8 mouse cellular contexts compared by ENCODE assay signal in genomic region chr1:136007211-136008158, GRCm38 (mm10). TPM values are rescaled to one million over a fixed set of nuclear protein-coding genes. Genes with fewer than 3 reads are reported as not detected.
DNase-seq lines count a peak whose midpoint lies in the region; ATAC-seq lines count a peak whose summit lies in the region.

TSS of gene Tmem9 (plus strand) at chr1:136008150.

- ATAC-seq in heart, embryonic 12.5 days (ENCODE audit: insufficient number of reproducible peaks, low FRiP score) = peak; percentile 96
- peak; percentile 94 for ATAC-seq in kidney, embryonic 16.5 days (ENCODE audit: low FRiP score, low TSS enrichment)
- peak; percentile 97 for ATAC-seq in liver, embryonic 12.5 days
- ATAC-seq in stomach, embryonic 16.5 days (ENCODE audit: insufficient read depth, low FRiP score) = peak; percentile 95

- 3% methylated on average over 37 of the region's 37 CpGs for WGBS in heart, embryonic 12.5 days
- WGBS in kidney, embryonic 16.5 days = 4% methylated on average over 37 of the region's 37 CpGs
- 4% methylated on average over 37 of the region's 37 CpGs for WGBS in liver, embryonic 12.5 days (ENCODE audit: insufficient replicate concordance)
- WGBS in stomach, embryonic 16.5 days = 3% methylated on average over 37 of the region's 37 CpGs

- H3K27me3 ChIP-seq in heart, embryonic 12.5 days (replicated peaks) = peaks cover 6% of the 10 kb centered on the region; the same call in 1 of the 2 replicates
- H3K27me3 ChIP-seq in kidney, embryonic 16.5 days (ENCODE audit: insufficient read depth, low read length) = peaks cover 2% of the 10 kb centered on the region; the same call in 1 of the 2 replicates
- H3K27me3 ChIP-seq in liver, embryonic 12.5 days (replicated peaks) = peaks cover 39% of the 10 kb centered on the region
- no peaks in the 10 kb centered on the region for H3K27me3 ChIP-seq in stomach, embryonic 16.5 days (ENCODE audit: control insufficient read depth, insufficient read depth, low read length)

- no peaks in the 10 kb centered on the region for H3K36me3 ChIP-seq in heart, embryonic 12.5 days
- no peaks in the 10 kb centered on the region for H3K36me3 ChIP-seq in kidney, embryonic 16.5 days (ENCODE audit: insufficient read depth, low read length)
- H3K36me3 ChIP-seq in liver, embryonic 12.5 days = no peaks in the 10 kb centered on the region
- no peaks in the 10 kb centered on the region for H3K36me3 ChIP-seq in stomach, embryonic 16.5 days (ENCODE audit: control insufficient read depth, insufficient read depth, low read length)

- H3K4me3 ChIP-seq in heart, embryonic 12.5 days = peak within 1 kb of the TSS; percentile 53
- H3K4me3 ChIP-seq in kidney, embryonic 16.5 days (ENCODE audit: low read length) = peak within 1 kb of the TSS; percentile 54
- peak within 1 kb of the TSS; percentile 56 for H3K4me3 ChIP-seq in liver, embryonic 12.5 days
- H3K4me3 ChIP-seq in stomach, embryonic 16.5 days (replicated peaks; ENCODE audit: low read length) = peak within 1 kb of the TSS; percentile 52

- no peak within 1 kb of the TSS for H3K27ac ChIP-seq in heart, embryonic 12.5 days (ENCODE audit: poor library complexity, severe bottlenecking)
- peak within 1 kb of the TSS; percentile 52; the same call in 1 of the 2 replicates for H3K27ac ChIP-seq in kidney, embryonic 16.5 days (ENCODE audit: low read length)
- H3K27ac ChIP-seq in liver, embryonic 12.5 days = peak within 1 kb of the TSS; percentile 70
- H3K27ac ChIP-seq in stomach, embryonic 16.5 days (ENCODE audit: low read length) = no peak within 1 kb of the TSS

- peak within 1 kb of the TSS; percentile 64 for H3K9ac ChIP-seq in heart, embryonic 12.5 days
- peak within 1 kb of the TSS; percentile 66 for H3K9ac ChIP-seq in kidney, embryonic 16.5 days (replicated peaks; ENCODE audit: low read length)
- peak within 1 kb of the TSS; percentile 70 for H3K9ac ChIP-seq in liver, embryonic 12.5 days
- H3K9ac ChIP-seq in stomach, embryonic 16.5 days (ENCODE audit: low read length) = peak within 1 kb of the TSS; percentile 67

- H3K4me1 ChIP-seq in heart, embryonic 12.5 days (replicated peaks) = peaks cover 9% of the 10 kb centered on the region
- peaks cover 18% of the 10 kb centered on the region for H3K4me1 ChIP-seq in kidney, embryonic 16.5 days (ENCODE audit: insufficient read depth, low read length)
- H3K4me1 ChIP-seq in liver, embryonic 12.5 days = peaks cover 45% of the 10 kb centered on the region
- H3K4me1 ChIP-seq in stomach, embryonic 16.5 days (ENCODE audit: control insufficient read depth, insufficient read depth, low read length) = peaks cover 10% of the 10 kb centered on the region

- peak within 1 kb of the TSS; percentile 96 for H3K4me2 ChIP-seq in heart, embryonic 12.5 days
- H3K4me2 ChIP-seq in kidney, embryonic 16.5 days (replicated peaks; ENCODE audit: low read depth, low read length) = peak within 1 kb of the TSS; percentile 89
- H3K4me2 ChIP-seq in liver, embryonic 12.5 days = peak within 1 kb of the TSS; percentile 97
- peak within 1 kb of the TSS; percentile 80 for H3K4me2 ChIP-seq in stomach, embryonic 16.5 days (ENCODE audit: low read depth, low read length)

- DNase-seq in B cell, adult 2 months = peak; percentile 48 to 52
- peak; percentile 89 for DNase-seq in adrenal gland, postnatal 14 days
- peak; percentile 18 for DNase-seq in fat pad, adult 2 months (ENCODE audit: extremely low read depth, low read depth, low spot score)
- DNase-seq in naive thymus-derived CD4-positive, alpha-beta T cell, adult 2 months (ENCODE audit: low read depth) = peak; percentile 18

- no peaks in the 10 kb centered on the region for H3K9me3 ChIP-seq in heart, embryonic 12.5 days (replicated peaks)
- H3K9me3 ChIP-seq in kidney, embryonic 16.5 days (ENCODE audit: low read length) = no peaks in the 10 kb centered on the region
- peaks cover 5% of the 10 kb centered on the region; the same call in 1 of the 2 replicates for H3K9me3 ChIP-seq in liver, embryonic 12.5 days (replicated peaks)
- H3K9me3 ChIP-seq in stomach, embryonic 16.5 days (replicated peaks; ENCODE audit: control insufficient read depth, low read length) = no peaks in the 10 kb centered on the region

RNA-seq across cellular contexts. Expression of gene Tmem9, which starts in this region (rescaled TPM):
- total RNA-seq in adrenal gland, postnatal 14 days (2021) = 33.9 and 35.7 TPM in 2 replicates
- 126 and 131 TPM in 2 replicates for polyA plus RNA-seq in heart, embryonic 12.5 days (2016; fragmentation: Nextera tagmentation; extraction: Ambion mirVana)
- polyA plus RNA-seq in kidney, embryonic 16.5 days (2015; fragmentation: Nextera tagmentation; extraction: Ambion mirVana) = 260 and 268 TPM in 2 replicates
- polyA plus RNA-seq in liver, embryonic 12.5 days (2016; fragmentation: Nextera tagmentation; extraction: Ambion mirVana) = 95.0 and 103 TPM in 2 replicates
- polyA plus RNA-seq in stomach, embryonic 16.5 days (2015; fragmentation: Nextera tagmentation; extraction: Ambion mirVana) = 145 and 157 TPM in 2 replicates

Comparison
In these comparisons a context has a peak if more than half of its experiments do, and no peak if none do; other contexts are left out.
1. DNase-seq: peak in every context shown above with its lines; median percentile 89 in adrenal gland, postnatal 14 days; 50 in B cell, adult 2 months; 18 in fat pad, adult 2 months; 18 in naive thymus-derived CD4-positive, alpha-beta T cell, adult 2 months.
2. H3K27ac ChIP-seq: peak in kidney, embryonic 16.5 days (single experiment) and liver, embryonic 12.5 days (single experiment); none in heart, embryonic 12.5 days (single experiment) and stomach, embryonic 16.5 days (single experiment).
3. Peak in every context shown above with its lines, with median percentiles within 50 percentile points of each other: ATAC-seq, H3K4me2 ChIP-seq, H3K4me3 ChIP-seq and H3K9ac ChIP-seq.